Mouse (Mus musculus) liver, embryonic 12.5 days (tissue): ENCODE results near the gene Ptprt. TPM values are rescaled to one million over a fixed set of nuclear protein-coding genes. Genes with fewer than 3 reads are reported as not detected.

Source experiments
- ATAC-seq: fragments of 200-750 bp; cut with Nextera tagmentation; 2 replicates; pipeline ENCODE4 v1.8.0; 2017; ENCODE audit warnings: moderate number of reproducible peaks, mild to moderate bottlenecking, moderate library complexity
- H3K27ac ChIP-seq: fragments of 300-500 bp; sonication (generic); 2 replicates; pipeline ENCODE4 v1.5.1; 2016; ENCODE audit warnings: mild to moderate bottlenecking
- H3K27me3 ChIP-seq: fragments of 300-500 bp; sonication (generic); replicated peaks from 2 replicates; pipeline ENCODE4 v1.6.1; 2016; ENCODE audit warnings: mild to moderate bottlenecking, moderate library complexity
- H3K36me3 ChIP-seq: fragments of 300-500 bp; sonication (generic); 2 replicates; pipeline ENCODE4 v1.6.1; 2016; ENCODE audit warnings: mild to moderate bottlenecking, moderate library complexity
- H3K4me1 ChIP-seq: fragments of 300-500 bp; sonication (generic); 2 replicates; pipeline ENCODE4 v1.6.1; 2016
- H3K4me2 ChIP-seq: fragments of 300-500 bp; sonication (generic); 2 replicates; pipeline ENCODE4 v1.6.1; 2016; ENCODE audit warnings: mild to moderate bottlenecking, moderate library complexity
- H3K4me3 ChIP-seq: fragments of 300-500 bp; sonication (generic); 2 replicates; pipeline ENCODE4 v1.5.1; 2016; ENCODE audit warnings: mild to moderate bottlenecking, moderate library complexity
- H3K9ac ChIP-seq: fragments of 300-500 bp; sonication (generic); 2 replicates; pipeline ENCODE4 v1.6.1; 2016; ENCODE audit warnings: mild to moderate bottlenecking, moderate library complexity
- H3K9me3 ChIP-seq: fragments of 300-500 bp; sonication (generic); replicated peaks from 2 replicates; pipeline ENCODE4 v1.6.1; 2016; ENCODE audit warnings: mild to moderate bottlenecking, moderate library complexity
- polyA plus RNA-seq: library from polyadenylated mRNA; unstranded; fragments of >200 nt; fragmentation: Nextera tagmentation; extraction: Ambion mirVana; gene quantifications from 2 replicates; pipeline ENCODE4 v1.2.1, GENCODE M21; 2016

Gene Ptprt
- polyA plus RNA-seq, 1 experiment from 2014 or later: 0.02 TPM

DNA sequence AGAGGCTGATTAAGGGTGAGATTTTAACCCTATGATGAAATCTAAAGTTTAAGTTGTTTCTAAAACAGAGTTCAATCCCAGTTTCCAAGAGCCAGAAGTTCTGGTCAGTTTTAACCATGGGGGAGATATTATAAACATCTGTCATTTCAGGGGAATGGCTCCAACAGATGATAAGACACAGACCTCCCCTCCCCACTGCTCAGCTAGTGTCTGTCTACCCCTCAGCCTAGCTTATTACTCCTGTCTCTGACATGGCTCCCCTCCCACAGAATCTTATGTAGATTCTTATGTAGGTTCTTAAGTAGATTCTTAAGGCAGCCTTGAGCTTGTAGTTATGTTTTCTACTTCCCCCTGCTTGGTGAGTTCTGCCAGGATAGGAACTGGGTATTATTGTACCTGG, 1180.5 kb downstream of the Ptprt start:
- ATAC-seq: no peak
- Histone ChIP-seq H3K27ac (no peak overlapping the region), H3K9me3 (no peaks in the 10 kb centered on the region), H3K9ac (no peak overlapping the region), H3K4me1 (no peaks in the 10 kb centered on the region), H3K4me3 (no peak overlapping the region), H3K36me3 (no peaks in the 10 kb centered on the region), H3K4me2 (no peak overlapping the region), H3K27me3 (no peaks in the 10 kb centered on the region)
